Comparison of ENCODE assay signal across 25 mouse cellular contexts in genomic region chr12:86455009-86455408, GRCm38 (mm10).
DNase-seq lines count a peak whose midpoint lies in the region; ATAC-seq and TF ChIP-seq lines count a peak whose summit lies in the region.
"Had no signal": no experiment of that assay in that cellular context is flagged by ENCODE, and none has a peak within 500 bp of the region (broad histone marks: within the 10 kb centered on the region; RNA-seq: fewer than 3 reads in every experiment).

No protein-coding gene starts in this region.

- H3K9me3 ChIP-seq in ES-Bruce4 (replicated peaks; ENCODE audit: control insufficient read depth, insufficient read depth, low read length, poor library complexity, severe bottlenecking): peaks cover 10% of the 10 kb centered on the region
- no peaks in the 10 kb centered on the region for H3K9me3 ChIP-seq in neural tube, embryonic 15.5 days (replicated peaks)
- H3K9me3 ChIP-seq: G1E had no signal

- no peak overlapping the region for H3K4me2 ChIP-seq in neural tube, embryonic 15.5 days

- no peaks in the 10 kb centered on the region for H3K27me3 ChIP-seq in ES-Bruce4 (ENCODE audit: control insufficient read depth, insufficient read depth, low read length, poor library complexity, severe bottlenecking)
- no peaks in the 10 kb centered on the region for H3K27me3 ChIP-seq in neural tube, embryonic 15.5 days (replicated peaks)

- DNase-seq in ES-CJ7 (ENCODE audit: low read depth, low spot score): peak; percentile 78
- peak; percentile 68 for DNase-seq in R1 (ENCODE audit: low read depth, low spot score)
- peak; percentile 84 for DNase-seq in ZHBTc4 (ENCODE audit: low read depth, low spot score)
- no peak for DNase-seq in thymus, postnatal 4 days
- no peak for DNase-seq in layer of hippocampus, postnatal 25 days (ENCODE audit: extremely low spot score in 1 of 2, low spot score in 1 of 2)
- DNase-seq in gastrocnemius, postnatal 36 days: no peak
- DNase-seq: adrenal gland, adult 2 months; adrenal gland, adult 8-10 months; adrenal gland, postnatal 10 days; adrenal gland, postnatal 14 days; adrenal gland, postnatal 25 days; adrenal gland, postnatal 36 days; B cell, adult 2 months; cerebellum, adult 11 months; cerebellum, adult 11-12 months; cerebellum, adult 18-20 months; cerebellum, adult 2 months; cerebellum, adult 8-10 months; cerebellum, adult 9-10 months had no signal

- H3K36me3 ChIP-seq in ES-Bruce4 (ENCODE audit: control insufficient read depth, insufficient read depth, low read length, poor library complexity, severe bottlenecking): peaks cover 28% of the 10 kb centered on the region
- no peaks in the 10 kb centered on the region for H3K36me3 ChIP-seq in neural tube, embryonic 15.5 days
- H3K36me3 ChIP-seq: G1E had no signal

- intact Hi-C loops in gastrocnemius, postnatal 36 days (cut with DNase I): no loop called here

- no peak overlapping the region for H3K9ac ChIP-seq in ES-Bruce4 (ENCODE audit: low read depth, poor library complexity, severe bottlenecking)
- H3K9ac ChIP-seq in neural tube, embryonic 15.5 days (replicated peaks): no peak overlapping the region

- TF ChIP-seq EP300 in ES-Bruce4 (IDR thresholded peaks at IDR 0.05; ENCODE audit: insufficient read depth, low read depth, low read length): no peak

- peak overlapping the region; percentile 64 for H3K27ac ChIP-seq in ES-Bruce4 (ENCODE audit: insufficient read depth, low read length)
- H3K27ac ChIP-seq in neural tube, embryonic 15.5 days (replicated peaks): no peak overlapping the region

- TF ChIP-seq POLR2A in ES-Bruce4 (IDR thresholded peaks at IDR 0.05; ENCODE audit: insufficient read depth, low read length): no peak

- H3K4me1 ChIP-seq in ES-Bruce4 (ENCODE audit: control insufficient read depth, insufficient read depth, low read length): peaks cover 4% of the 10 kb centered on the region
- no peaks in the 10 kb centered on the region for H3K4me1 ChIP-seq in neural tube, embryonic 15.5 days

- no peak for ATAC-seq in neural tube, embryonic 15.5 days (ENCODE audit: low FRiP score)
- ATAC-seq: activated CD4-positive, CD25-positive, alpha-beta regulatory T cell, adult 4 months; CD4-positive, CD25-positive, alpha-beta regulatory T cell, adult 4 months; Patski had no signal

- 75% methylated on average over 1 of the region's 1 CpGs for WGBS in neural tube, embryonic 15.5 days

- H3K4me3 ChIP-seq in ES-Bruce4 (ENCODE audit: low read depth, low read length): no peak overlapping the region
- H3K4me3 ChIP-seq in neural tube, embryonic 15.5 days (replicated peaks): no peak overlapping the region

- TF ChIP-seq CTCF in ES-Bruce4 (IDR thresholded peaks at IDR 0.05; ENCODE audit: low read depth, low read length): no peak

Comparison
In these comparisons a context has a peak if more than half of its experiments do, and no peak if none do; other contexts are left out.
1. DNase-seq: peak in ES-CJ7 (single experiment), R1 (single experiment) and ZHBTc4 (single experiment); none in thymus, postnatal 4 days (single experiment), layer of hippocampus, postnatal 25 days (0 of 2) and gastrocnemius, postnatal 36 days (0 of 2).